Mouse (Mus musculus): ENCODE measurements around the gene Fam78a. TPM values are rescaled to one million over a fixed set of nuclear protein-coding genes. Genes with fewer than 3 reads are reported as not detected.

Fam78a gene
- polyA plus RNA-seq, 1 experiment from 2014 or later: 0.46 TPM

DNA sequence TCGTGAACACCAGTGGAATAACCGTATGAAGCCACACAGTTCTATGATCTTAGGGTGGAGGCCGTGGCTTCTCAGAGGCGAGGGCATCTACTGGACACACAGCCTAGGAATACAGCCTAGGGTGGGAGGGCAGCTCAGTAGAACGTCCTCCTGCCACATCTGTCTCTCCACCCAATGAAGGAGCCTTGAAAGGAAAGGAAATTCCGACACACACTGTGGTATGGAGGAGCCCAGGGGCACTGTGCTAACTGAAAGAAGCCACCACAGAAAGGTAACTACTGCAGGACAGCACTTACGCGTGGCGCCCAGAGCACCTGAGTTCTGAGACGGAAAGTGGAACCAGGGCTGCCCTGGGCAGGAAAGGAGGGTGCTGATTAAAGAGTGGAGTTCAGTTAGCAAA is 13.9 kb downstream of the Fam78a start:
- Histone ChIP-seq H3K4me2 (replicated peaks; ENCODE audit: low read depth) (no peak overlapping the region), H3K9me3 (ENCODE audit: control insufficient read depth, low read length) (no peaks in the 10 kb centered on the region), H3K27me3 (ENCODE audit: control insufficient read depth, insufficient read depth, low read length) (no peaks in the 10 kb centered on the region), H3K4me3 (ENCODE audit: low read depth, low read length) (no peak overlapping the region), H3K36me3 (ENCODE audit: control insufficient read depth, insufficient read depth, low read length) (no peaks in the 10 kb centered on the region), H3K9ac (ENCODE audit: low read length) (no peak overlapping the region), H3K27ac (replicated peaks) (no peak overlapping the region), H3K4me1 (replicated peaks; ENCODE audit: control insufficient read depth, insufficient read depth) (no peaks in the 10 kb centered on the region)
- ATAC-seq (ENCODE audit: low FRiP score, low TSS enrichment) (no peak), DNase-seq (ENCODE audit: low spot score) (no peak)
- TF ChIP-seq CTCF (IDR thresholded peaks at IDR 0.05; ENCODE audit: low read depth) (no peak), EP300 (optimal IDR thresholded peaks at IDR 0.05) (no peak)
- 91% methylated on average over 10 of the region's 10 CpGs for WGBS

GRCm38 (mm10) chr2:32068811-32069607 is 15.6 kb downstream of the Fam78a start:
- no peak for TF ChIP-seq EP300 (optimal IDR thresholded peaks at IDR 0.05)
- peak; percentile 29; the same call in 1 of the 2 replicates for TF ChIP-seq CTCF (IDR thresholded peaks at IDR 0.05; ENCODE audit: low read depth)
- Histone ChIP-seq H3K27me3 (ENCODE audit: control insufficient read depth, insufficient read depth, low read length) (no peaks in the 10 kb centered on the region), H3K36me3 (ENCODE audit: control insufficient read depth, insufficient read depth, low read length) (no peaks in the 10 kb centered on the region), H3K4me2 (replicated peaks; ENCODE audit: low read depth) (no peak overlapping the region), H3K9ac (ENCODE audit: low read length) (no peak overlapping the region), H3K4me1 (replicated peaks; ENCODE audit: control insufficient read depth, insufficient read depth) (no peaks in the 10 kb centered on the region), H3K27ac (replicated peaks) (no peak overlapping the region), H3K4me3 (ENCODE audit: low read depth, low read length) (no peak overlapping the region), H3K9me3 (ENCODE audit: control insufficient read depth, low read length) (no peaks in the 10 kb centered on the region)
- 53% methylated on average over 30 of the region's 31 CpGs for WGBS
- DNase-seq (ENCODE audit: low spot score) (no peak), ATAC-seq (ENCODE audit: low FRiP score, low TSS enrichment) (no peak)

- no peak overlapping the region for H3K4me2 ChIP-seq (replicated peaks; ENCODE audit: low read depth)
- no peaks in the 10 kb centered on the region for H3K4me1 ChIP-seq (replicated peaks; ENCODE audit: control insufficient read depth, insufficient read depth)
- DNase-seq (ENCODE audit: low spot score) (no peak), ATAC-seq (ENCODE audit: low FRiP score, low TSS enrichment) (no peak)
- TF ChIP-seq CTCF (IDR thresholded peaks at IDR 0.05; ENCODE audit: low read depth) (peak; percentile 25; the same call in 1 of the 2 replicates), EP300 (optimal IDR thresholded peaks at IDR 0.05) (no peak)
- no peaks in the 10 kb centered on the region for H3K9me3 ChIP-seq (ENCODE audit: control insufficient read depth, low read length)
- 66% methylated on average over 4 of the region's 4 CpGs for WGBS
- no peaks in the 10 kb centered on the region for H3K27me3 ChIP-seq (ENCODE audit: control insufficient read depth, insufficient read depth, low read length)
- no peak overlapping the region for H3K27ac ChIP-seq (replicated peaks)
- no peak overlapping the region for H3K4me3 ChIP-seq (ENCODE audit: low read depth, low read length)
- H3K36me3 ChIP-seq (ENCODE audit: control insufficient read depth, insufficient read depth, low read length): no peaks in the 10 kb centered on the region
- H3K9ac ChIP-seq (ENCODE audit: low read length): no peak overlapping the region
These were observed 18.7 kb downstream of the Fam78a start for GRCm38 (mm10) chr2:32066005-32066404.

DNA sequence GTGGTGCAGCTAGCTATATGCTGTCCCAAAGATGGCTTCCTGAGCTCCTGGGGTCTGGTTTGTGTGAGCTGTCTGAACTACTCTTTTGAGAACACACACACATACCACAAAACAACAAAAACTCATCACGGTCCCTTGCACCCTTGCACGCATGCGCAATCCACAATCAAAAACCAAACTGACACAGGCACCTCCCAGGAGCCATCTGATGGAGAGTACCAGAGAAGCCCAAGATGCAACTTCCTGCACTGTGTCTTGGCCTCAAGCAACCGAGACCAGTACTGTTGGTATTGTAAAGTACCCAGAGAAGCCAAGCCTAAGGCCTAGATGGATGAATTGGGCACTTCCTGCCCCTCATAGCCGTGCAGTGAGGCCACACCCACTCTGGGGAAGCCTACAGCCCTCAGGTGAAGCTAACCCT is 19.3 kb downstream of the Fam78a start:
- WGBS: 77% methylated on average over 5 of the region's 5 CpGs
- TF ChIP-seq CTCF (IDR thresholded peaks at IDR 0.05; ENCODE audit: low read depth): no peak
- TF ChIP-seq EP300 (optimal IDR thresholded peaks at IDR 0.05): no peak
- no peak overlapping the region for H3K4me3 ChIP-seq (ENCODE audit: low read depth, low read length)
- H3K36me3 ChIP-seq (ENCODE audit: control insufficient read depth, insufficient read depth, low read length): no peaks in the 10 kb centered on the region
- no peaks in the 10 kb centered on the region for H3K4me1 ChIP-seq (replicated peaks; ENCODE audit: control insufficient read depth, insufficient read depth)
- ATAC-seq (ENCODE audit: low FRiP score, low TSS enrichment) (no peak), DNase-seq (ENCODE audit: low spot score) (no peak)
- H3K4me2 ChIP-seq (replicated peaks; ENCODE audit: low read depth): no peak overlapping the region
- H3K9ac ChIP-seq (ENCODE audit: low read length): no peak overlapping the region
- H3K9me3 ChIP-seq (ENCODE audit: control insufficient read depth, low read length): no peaks in the 10 kb centered on the region
- H3K27ac ChIP-seq (replicated peaks): no peak overlapping the region
- no peaks in the 10 kb centered on the region for H3K27me3 ChIP-seq (ENCODE audit: control insufficient read depth, insufficient read depth, low read length)

GRCm38 (mm10) chr2:32064913-32065312 is 19.7 kb downstream of the Fam78a start:
- Histone ChIP-seq H3K36me3 (ENCODE audit: control insufficient read depth, insufficient read depth, low read length) (no peaks in the 10 kb centered on the region), H3K9ac (ENCODE audit: low read length) (no peak overlapping the region), H3K27ac (replicated peaks) (no peak overlapping the region), H3K4me3 (ENCODE audit: low read depth, low read length) (no peak overlapping the region), H3K9me3 (ENCODE audit: control insufficient read depth, low read length) (no peaks in the 10 kb centered on the region), H3K4me2 (replicated peaks; ENCODE audit: low read depth) (no peak overlapping the region), H3K4me1 (replicated peaks; ENCODE audit: control insufficient read depth, insufficient read depth) (no peaks in the 10 kb centered on the region), H3K27me3 (ENCODE audit: control insufficient read depth, insufficient read depth, low read length) (no peaks in the 10 kb centered on the region)
- TF ChIP-seq EP300 (optimal IDR thresholded peaks at IDR 0.05) (no peak), CTCF (IDR thresholded peaks at IDR 0.05; ENCODE audit: low read depth) (no peak)
- DNase-seq (ENCODE audit: low spot score) (no peak), ATAC-seq (ENCODE audit: low FRiP score, low TSS enrichment) (no peak)
- WGBS: 62% methylated on average over 13 of the region's 13 CpGs

DNA sequence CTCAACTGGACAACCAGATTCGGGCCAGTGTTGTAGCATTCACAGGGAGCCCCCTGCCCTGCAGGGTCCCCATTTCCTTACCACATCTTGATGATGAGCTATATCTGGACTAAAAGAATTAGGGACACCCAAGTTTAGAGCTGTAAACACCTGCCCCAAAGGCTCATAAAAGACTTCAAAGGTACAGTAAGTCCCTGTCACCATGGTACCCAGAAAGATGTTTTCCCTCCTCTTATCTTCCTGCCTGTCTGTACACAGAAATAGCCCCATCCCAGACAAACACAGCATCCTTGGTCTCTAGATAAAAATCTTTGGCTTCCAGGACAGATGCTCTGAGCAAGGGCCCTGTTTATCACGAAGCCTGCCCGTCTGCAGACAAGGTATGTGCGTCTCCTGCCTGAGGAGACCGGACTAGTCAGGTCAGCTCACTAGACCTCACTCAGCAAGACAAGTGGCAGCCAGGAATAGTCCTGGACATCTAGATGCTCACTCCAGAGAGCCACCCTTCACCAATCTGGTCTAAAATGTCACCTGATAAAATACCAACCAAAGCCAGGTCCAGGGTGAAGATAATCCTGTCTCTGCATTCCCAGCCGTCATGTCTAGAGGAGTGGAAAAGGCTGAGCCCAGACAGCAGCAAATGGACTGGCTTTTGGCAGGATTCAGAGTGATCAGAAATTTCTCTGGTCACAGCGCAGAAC is 21.1 kb downstream of the Fam78a start:
- H3K4me2 ChIP-seq (replicated peaks; ENCODE audit: low read depth): no peak overlapping the region
- H3K36me3 ChIP-seq (ENCODE audit: control insufficient read depth, insufficient read depth, low read length): no peaks in the 10 kb centered on the region
- H3K9ac ChIP-seq (ENCODE audit: low read length): no peak overlapping the region
- H3K27me3 ChIP-seq (ENCODE audit: control insufficient read depth, insufficient read depth, low read length): no peaks in the 10 kb centered on the region
- H3K4me1 ChIP-seq (replicated peaks; ENCODE audit: control insufficient read depth, insufficient read depth): no peaks in the 10 kb centered on the region
- DNase-seq (ENCODE audit: low spot score) (no peak), ATAC-seq (ENCODE audit: low FRiP score, low TSS enrichment) (no peak)
- no peak overlapping the region for H3K27ac ChIP-seq (replicated peaks)
- 76% methylated on average over 7 of the region's 7 CpGs for WGBS
- no peak overlapping the region for H3K4me3 ChIP-seq (ENCODE audit: low read depth, low read length)
- no peaks in the 10 kb centered on the region for H3K9me3 ChIP-seq (ENCODE audit: control insufficient read depth, low read length)
- TF ChIP-seq EP300 (optimal IDR thresholded peaks at IDR 0.05) (no peak), CTCF (IDR thresholded peaks at IDR 0.05; ENCODE audit: low read depth) (no peak)
